ENCODE assay signal across 32 mouse cellular contexts in the genomic region with DNA sequence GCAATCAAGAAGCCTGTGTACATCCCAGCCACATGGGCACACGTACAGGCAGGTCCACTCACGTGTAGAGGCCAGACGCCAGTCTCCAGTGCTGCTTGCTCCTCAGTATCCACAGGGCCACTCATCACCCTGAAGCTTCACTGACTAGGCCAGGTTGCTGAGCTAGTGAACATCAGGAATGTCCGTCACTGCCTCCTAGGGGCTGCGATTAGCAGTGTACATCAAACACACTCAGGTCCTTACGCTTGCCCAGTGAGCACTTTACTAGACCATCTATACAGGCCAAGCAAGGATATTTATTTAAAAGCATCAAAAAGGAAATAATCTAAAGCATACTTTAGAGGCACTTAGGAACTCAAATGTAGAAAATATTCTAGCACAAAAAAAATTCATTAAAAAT.
A peak's percentile ranks its signal among the peaks of the same experiment; 100 is the strongest.
DNase-seq lines count a peak whose midpoint lies in the region; ATAC-seq and TF ChIP-seq lines count a peak whose summit lies in the region.
"Had no signal": no experiment of that assay in that cellular context is flagged by ENCODE, and none has a peak within 500 bp of the region (broad histone marks: within the 10 kb centered on the region; RNA-seq: fewer than 3 reads in every experiment).

No protein-coding gene starts in this region.

- H3K9me3 ChIP-seq in forebrain, postnatal 0 days (ENCODE audit: low read length), result no peaks in the 10 kb centered on the region
- H3K9me3 ChIP-seq in forebrain, embryonic 14.5 days (replicated peaks; ENCODE audit: control insufficient read depth, low read length), result no peaks in the 10 kb centered on the region
- no peaks in the 10 kb centered on the region for H3K9me3 ChIP-seq in lung, postnatal 0 days (ENCODE audit: low read length)
- H3K9me3 ChIP-seq in ES-E14 (ENCODE audit: control insufficient read depth, insufficient read depth, low read depth, low read length), result no peaks in the 10 kb centered on the region
- H3K9me3 ChIP-seq: embryonic facial prominence, embryonic 13.5 days; forebrain, embryonic 10.5 days; heart, embryonic 10.5 days; hindbrain, embryonic 13.5 days; limb, embryonic 10.5 days; limb, embryonic 15.5 days; liver, embryonic 13.5 days; stomach, embryonic 15.5 days had no signal

- in situ Hi-C loops in ES-E14 (cut with MboI; ENCODE audit: low sequenced_read_pairs in 2 of 2, unreplicated experiment in 2 of 2), result no loop called here

- H3K27me3 ChIP-seq in forebrain, postnatal 0 days (ENCODE audit: insufficient read depth, low read length), result no peaks in the 10 kb centered on the region
- no peaks in the 10 kb centered on the region for H3K27me3 ChIP-seq in forebrain, embryonic 14.5 days (replicated peaks; ENCODE audit: control insufficient read depth, insufficient read depth, low read length)
- no peaks in the 10 kb centered on the region for H3K27me3 ChIP-seq in lung, postnatal 0 days (replicated peaks; ENCODE audit: insufficient read depth, low read length)
- H3K27me3 ChIP-seq: embryonic facial prominence, embryonic 13.5 days; hindbrain, embryonic 13.5 days; limb, embryonic 15.5 days; liver, embryonic 13.5 days; Patski; stomach, embryonic 15.5 days had no signal

- no peak overlapping the region for H3K9ac ChIP-seq in forebrain, postnatal 0 days
- H3K9ac ChIP-seq in forebrain, embryonic 14.5 days (ENCODE audit: low read length), result no peak overlapping the region
- no peak overlapping the region for H3K9ac ChIP-seq in lung, postnatal 0 days (replicated peaks; ENCODE audit: low read depth)
- H3K9ac ChIP-seq in ES-E14 (ENCODE audit: insufficient read depth, low read depth, low read length, poor library complexity, severe bottlenecking), result no peak overlapping the region
- H3K9ac ChIP-seq: embryonic facial prominence, embryonic 13.5 days; hindbrain, embryonic 13.5 days; limb, embryonic 15.5 days; liver, embryonic 13.5 days; stomach, embryonic 15.5 days had no signal

- no peak for ATAC-seq in forebrain, postnatal 0 days
- ATAC-seq in forebrain, embryonic 14.5 days, result no peak; the same call in 1 of the 2 replicates
- no peak for ATAC-seq in lung, postnatal 0 days
- ATAC-seq: forebrain, embryonic 16.5 days; intestine, postnatal 0 days; Patski had no signal

- H3K4me2 ChIP-seq in forebrain, postnatal 0 days (ENCODE audit: low read depth), result no peak overlapping the region
- no peak overlapping the region for H3K4me2 ChIP-seq in forebrain, embryonic 14.5 days (ENCODE audit: low read length)
- H3K4me2 ChIP-seq in lung, postnatal 0 days (replicated peaks; ENCODE audit: low read depth, low read length), result no peak overlapping the region
- H3K4me2 ChIP-seq: embryonic facial prominence, embryonic 13.5 days; hindbrain, embryonic 13.5 days; limb, embryonic 15.5 days; liver, embryonic 13.5 days; stomach, embryonic 15.5 days had no signal

- WGBS in forebrain, postnatal 0 days, result 87% methylated on average over 6 of the region's 6 CpGs
- 88% methylated on average over 6 of the region's 6 CpGs for WGBS in forebrain, embryonic 14.5 days
- WGBS in lung, postnatal 0 days, result 88% methylated on average over 6 of the region's 6 CpGs

- no peaks in the 10 kb centered on the region for H3K36me3 ChIP-seq in forebrain, postnatal 0 days (ENCODE audit: insufficient read depth)
- H3K36me3 ChIP-seq in forebrain, embryonic 14.5 days (ENCODE audit: control insufficient read depth, insufficient read depth, low read length), result no peaks in the 10 kb centered on the region
- H3K36me3 ChIP-seq in lung, postnatal 0 days (ENCODE audit: insufficient read depth, low read length), result no peaks in the 10 kb centered on the region
- no peaks in the 10 kb centered on the region for H3K36me3 ChIP-seq in ES-E14 (ENCODE audit: control insufficient read depth, insufficient read depth, low read length, poor library complexity, severe bottlenecking)
- H3K36me3 ChIP-seq: embryonic facial prominence, embryonic 13.5 days; forebrain, embryonic 10.5 days; heart, embryonic 10.5 days; hindbrain, embryonic 13.5 days; limb, embryonic 15.5 days; liver, embryonic 13.5 days; stomach, embryonic 15.5 days had no signal

- no peak for DNase-seq in forebrain, postnatal 0 days
- DNase-seq in forebrain, embryonic 14.5 days (ENCODE audit: low spot score), result no peak
- DNase-seq in lung, postnatal 0 days (ENCODE audit: low spot score), result no peak
- DNase-seq in lung, postnatal 4 days, result no peak
- peak; percentile 17 for DNase-seq in ES-E14 (ENCODE audit: low read depth, low spot score)
- peak; percentile 7 for DNase-seq in mesoderm, embryonic 11.5 days (ENCODE audit: low read depth, low spot score)
- DNase-seq in retina, postnatal 1 day, result no peak
- no peak for DNase-seq in thymus, postnatal 36 days
- DNase-seq: adrenal gland, postnatal 36 days; cerebellum, adult 2 months; cerebellum, postnatal 25 days; embryo, embryonic 11 days; gastrocnemius, postnatal 14 days; heart, postnatal 36 days; kidney, adult 9 months; kidney, postnatal 14 days; liver, embryonic 13.5 days; lung, adult 18-20 months; lung, postnatal 14 days; midbrain, embryonic 14.5 days; right cerebral cortex, postnatal 25 days; thymus, postnatal 14 days had no signal

- TF ChIP-seq EP300 in lung, postnatal 0 days (IDR thresholded peaks at IDR 0.05), result no peak

- no peak overlapping the region for H3K4me3 ChIP-seq in forebrain, postnatal 0 days (ENCODE audit: low read depth, low read length)
- no peak overlapping the region for H3K4me3 ChIP-seq in forebrain, embryonic 14.5 days (ENCODE audit: low read depth, low read length)
- H3K4me3 ChIP-seq in lung, postnatal 0 days (ENCODE audit: low read depth, low read length), result no peak overlapping the region
- no peak overlapping the region for H3K4me3 ChIP-seq in ES-E14 (ENCODE audit: insufficient read depth in 1 of 2, low read depth in 1 of 2, low read length in 2 of 2, poor library complexity in 1 of 2, severe bottlenecking in 1 of 2)
- H3K4me3 ChIP-seq: embryonic facial prominence, embryonic 13.5 days; forebrain, embryonic 10.5 days; heart, embryonic 10.5 days; hindbrain, embryonic 13.5 days; limb, embryonic 10.5 days; limb, embryonic 15.5 days; liver, embryonic 13.5 days; stomach, embryonic 15.5 days had no signal

- no peaks in the 10 kb centered on the region for H3K4me1 ChIP-seq in forebrain, postnatal 0 days (ENCODE audit: insufficient read depth)
- H3K4me1 ChIP-seq in forebrain, embryonic 14.5 days (ENCODE audit: control insufficient read depth, insufficient read depth, low read length), result no peaks in the 10 kb centered on the region
- no peaks in the 10 kb centered on the region for H3K4me1 ChIP-seq in lung, postnatal 0 days (ENCODE audit: insufficient read depth, low read depth, low read length)
- peaks cover 0 to 5% of the 10 kb centered on the region in 2 experiments; a peak in 1 of 4 replicates for H3K4me1 ChIP-seq in ES-E14 (ENCODE audit: control insufficient read depth in 2 of 2, insufficient read depth in 2 of 2, low read length in 2 of 2, poor library complexity in 1 of 2)
- H3K4me1 ChIP-seq: embryonic facial prominence, embryonic 13.5 days; forebrain, embryonic 10.5 days; heart, embryonic 10.5 days; hindbrain, embryonic 13.5 days; limb, embryonic 10.5 days; limb, embryonic 15.5 days; liver, embryonic 13.5 days; stomach, embryonic 15.5 days had no signal

- no peak overlapping the region for H3K27ac ChIP-seq in forebrain, postnatal 0 days (ENCODE audit: low read depth, low read length)
- no peak overlapping the region for H3K27ac ChIP-seq in forebrain, embryonic 14.5 days (ENCODE audit: low read depth, low read length)
- H3K27ac ChIP-seq in lung, postnatal 0 days (ENCODE audit: low read length), result no peak overlapping the region
- no peak overlapping the region for H3K27ac ChIP-seq in ES-E14 (ENCODE audit: insufficient read depth, low read depth, low read length, poor library complexity, severe bottlenecking)
- H3K27ac ChIP-seq: embryonic facial prominence, embryonic 13.5 days; forebrain, embryonic 10.5 days; heart, embryonic 10.5 days; hindbrain, embryonic 13.5 days; limb, embryonic 10.5 days; limb, embryonic 15.5 days; liver, embryonic 13.5 days; stomach, embryonic 15.5 days had no signal

- TF ChIP-seq CTCF in forebrain, postnatal 0 days (IDR thresholded peaks at IDR 0.05; ENCODE audit: low read depth), result peak; percentile 16; the same call in 1 of the 2 replicates
- TF ChIP-seq CTCF in lung, postnatal 0 days (IDR thresholded peaks at IDR 0.05), result peak; percentile 16

TF ChIP-seq in ES-E14, 5 proteins besides CTCF, POLR2A, EP300 and RAD21:
- TF ChIP-seq CHD2 (IDR thresholded peaks at IDR 0.05; ENCODE audit: low read depth, low read length) (no peak), MAFK (IDR thresholded peaks at IDR 0.05; ENCODE audit: insufficient read depth, low read depth, low read length) (no peak), HCFC1 (IDR thresholded peaks at IDR 0.05; ENCODE audit: borderline replicate concordance, insufficient read depth, low read length) (no peak), ZC3H11A (IDR thresholded peaks at IDR 0.05; ENCODE audit: borderline replicate concordance, low read depth, low read length) (no peak), ZNF384 (IDR thresholded peaks at IDR 0.05; ENCODE audit: low read depth, low read length) (no peak)

Comparison
In these comparisons a context has a peak if more than half of its experiments do, and no peak if none do; other contexts are left out.
1. DNase-seq: peak in ES-E14 (single experiment) and mesoderm, embryonic 11.5 days (single experiment); none in forebrain, postnatal 0 days (single experiment), forebrain, embryonic 14.5 days (single experiment), lung, postnatal 0 days (single experiment), lung, postnatal 4 days (0 of 2), retina, postnatal 1 day (single experiment) and thymus, postnatal 36 days (0 of 2).